Mouse (Mus musculus) heart, postnatal 14 days (tissue): ENCODE data around the gene C530025M09Rik. TPM values are rescaled to one million over a fixed set of nuclear protein-coding genes. Genes with fewer than 3 reads are reported as not detected.

Experiments
- DNase-seq, 2 experiments: peaks; one replicate each; pipeline ENCODE4 v3.0.0; 2021 to 2022
- intact Hi-C: fragments of 180-260 bp; cut with DNase I; formaldehyde crosslinking; loops from one replicate; pipeline ENCODE4 v1.15.1; 2025
- total RNA-seq, 2 experiments: library from RNA; stranded (reverse); gene quantifications; 2 replicates each; pipeline ENCODE4 v1.2.3; 2021

C530025M09Rik gene
- total RNA-seq, 2 experiments from 2014 or later, result not detected

GRCm38 (mm10) chr2:149805256-149805655 lies 25.8 kb downstream of the C530025M09Rik start:
- intact Hi-C loops, result no loop called here
- DNase-seq, result no peak

GRCm38 (mm10) chr2:149804599-149805140 lies 26.3 kb downstream of the C530025M09Rik start:
- DNase-seq, result no peak
- intact Hi-C loops, result no loop called here

- intact Hi-C loops, result no loop called here
- DNase-seq, result no peak
Measured at GRCm38 (mm10) chr2:149798613-149799012, 32.4 kb downstream of the C530025M09Rik start.

Other genes starting within 250 kb of the C530025M09Rik start
- under 1 TPM; 0.12 to 0.15 TPM for gene Syndig1, start 2.0 kb downstream of the C530025M09Rik start, total RNA-seq